In the genomic region with DNA sequence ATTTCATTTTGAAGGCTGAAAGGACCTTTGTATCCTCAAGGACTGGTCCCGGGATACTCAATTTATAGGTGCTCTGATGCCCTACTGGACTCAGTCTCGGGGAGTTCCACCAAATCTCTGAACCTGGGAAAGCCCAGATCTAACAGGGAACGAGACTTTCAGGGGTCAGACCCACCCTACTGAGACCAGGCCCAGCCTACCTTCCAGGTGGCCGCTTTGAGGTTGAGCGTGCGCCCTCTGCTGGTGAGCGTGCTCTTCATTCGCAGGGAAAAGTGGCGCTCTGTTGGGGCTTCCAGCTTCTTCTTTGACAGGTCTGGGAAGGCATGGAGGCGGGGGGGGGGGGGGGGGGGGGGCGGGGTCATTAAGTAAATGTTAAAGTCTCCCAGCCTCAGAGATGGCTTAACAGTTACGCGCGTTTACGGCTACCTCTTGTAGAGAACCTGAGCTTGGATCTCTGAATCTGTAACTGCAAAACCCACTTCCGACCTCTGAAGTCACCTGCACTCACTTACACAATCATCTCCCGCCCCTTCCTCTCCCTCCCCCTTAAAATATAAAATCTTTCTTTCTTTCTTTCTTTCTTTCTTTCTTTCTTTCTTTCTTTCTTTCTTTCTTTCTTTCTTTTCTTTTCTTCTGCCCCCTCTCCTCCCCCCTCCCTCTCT, we compare ENCODE assay signal across 8 mouse cellular contexts. TPM values are rescaled to one million over a fixed set of nuclear protein-coding genes. Genes with fewer than 3 reads are reported as not detected.
DNase-seq lines count a peak whose midpoint lies in the region; ATAC-seq and TF ChIP-seq lines count a peak whose summit lies in the region.

No protein-coding gene starts in this region.

- H3K36me3 ChIP-seq in limb, embryonic 10.5 days, result peaks cover 27% of the 10 kb centered on the region; the same call in 1 of the 2 replicates
- H3K36me3 ChIP-seq in midbrain, postnatal 0 days (ENCODE audit: insufficient read depth, low read length), result no peaks in the 10 kb centered on the region

- no peaks in the 10 kb centered on the region for H3K27me3 ChIP-seq in limb, embryonic 10.5 days (ENCODE audit: low read depth, poor library complexity, severe bottlenecking)
- H3K27me3 ChIP-seq in midbrain, postnatal 0 days (ENCODE audit: insufficient read depth, low read length), result no peaks in the 10 kb centered on the region

- H3K4me1 ChIP-seq in limb, embryonic 10.5 days, result peaks cover 4% of the 10 kb centered on the region
- no peaks in the 10 kb centered on the region for H3K4me1 ChIP-seq in midbrain, postnatal 0 days (ENCODE audit: insufficient read depth, low read length)

- intact Hi-C loops in left cerebral cortex, adult 2 months (cut with DNase I), result loop anchor here (2.0 kb wide), 1 partner anchor 48 kb away; no protein-coding TSS in a partner anchor
- intact Hi-C loops in heart, postnatal 10 days (cut with DNase I), result loop anchor here (1.0 to 2.0 kb wide), 2 partner anchors 44 to 48 kb away; no protein-coding TSS in a partner anchor

- 9% methylated on average over 15 of the region's 17 CpGs for WGBS in limb, embryonic 10.5 days
- WGBS in midbrain, postnatal 0 days, result 13% methylated on average over 15 of the region's 17 CpGs

- ATAC-seq in activated CD4-positive, CD25-positive, alpha-beta regulatory T cell, adult 4 months, result peak; percentile 67
- peak; percentile 39; the same call in 1 of the 2 replicates for ATAC-seq in midbrain, postnatal 0 days (ENCODE audit: low FRiP score)

- no peak overlapping the region for H3K4me2 ChIP-seq in midbrain, postnatal 0 days (ENCODE audit: low read depth, low read length, poor library complexity, severe bottlenecking)

- no peak overlapping the region for H3K9ac ChIP-seq in midbrain, postnatal 0 days (replicated peaks; ENCODE audit: low read length, poor library complexity, severe bottlenecking)

- peak; percentile 69 for TF ChIP-seq CTCF in left cerebral cortex, adult 2 months (IDR thresholded peaks at IDR 0.05)
- TF ChIP-seq CTCF in midbrain, postnatal 0 days (IDR thresholded peaks at IDR 0.05), result peak; percentile 74

- H3K9me3 ChIP-seq in limb, embryonic 10.5 days (replicated peaks), result no peaks in the 10 kb centered on the region
- H3K9me3 ChIP-seq in midbrain, postnatal 0 days (ENCODE audit: low read length), result no peaks in the 10 kb centered on the region

- H3K27ac ChIP-seq in left cerebral cortex, adult 2 months, result no peak overlapping the region
- H3K27ac ChIP-seq in limb, embryonic 10.5 days, result no peak overlapping the region
- H3K27ac ChIP-seq in midbrain, postnatal 0 days (ENCODE audit: low read depth, low read length), result no peak overlapping the region

- DNase-seq in left cerebral cortex, adult 2 months (ENCODE audit: extremely low spot score in 1 of 2, low spot score in 2 of 2), result peak; percentile 65 to 73
- no peak for DNase-seq in left cerebral cortex, adult 8-10 months (ENCODE audit: low spot score in 2 of 2)
- DNase-seq in embryo, embryonic 11 days, result peak; percentile 86
- DNase-seq in heart, postnatal 10 days, result peak; percentile 63 to 75
- peak; percentile 86 for DNase-seq in limb, embryonic 10.5 days (ENCODE audit: low spot score)
- DNase-seq in midbrain, postnatal 0 days (ENCODE audit: low spot score), result peak; percentile 55
- DNase-seq in thymus, postnatal 25 days, result peak; percentile 77

- H3K4me3 ChIP-seq in left cerebral cortex, adult 2 months, result no peak overlapping the region
- no peak overlapping the region for H3K4me3 ChIP-seq in limb, embryonic 10.5 days
- no peak overlapping the region for H3K4me3 ChIP-seq in midbrain, postnatal 0 days (ENCODE audit: low read depth, low read length)

RNA-seq across cellular contexts. Expression of a gene that starts 11.2 kb away (rescaled TPM):
- 10 to 100 TPM; 12.1 to 12.8 TPM for total RNA-seq in left cerebral cortex, adult 2 months (2021)
- total RNA-seq in left cerebral cortex, adult 8-10 months (2022), result 10 to 100 TPM in 1 of 4 experiments, 1 to 10 TPM in 3; 5.9 to 11.5 (median 8.9) TPM
- polyA plus RNA-seq in activated CD4-positive, CD25-positive, alpha-beta regulatory T cell, adult 4 months (2017; shearing (Covaris generic)), result under 1 TPM; 0.32 to 0.49 TPM
- 1 to 10 TPM; 1.5 to 7.1 TPM for total RNA-seq in heart, postnatal 10 days (2021)
- 5.9 and 7.4 TPM in 2 replicates for polyA plus RNA-seq in limb, embryonic 10.5 days (2016; fragmentation: Nextera tagmentation; extraction: Ambion mirVana)
- total RNA-seq in midbrain, postnatal 0 days (2014; rRNA removed), result 13.6 and 16.9 TPM in 2 replicates
- 2.0 and 2.7 TPM in 2 replicates for polyA plus RNA-seq in midbrain, postnatal 0 days (2015; fragmentation: Nextera tagmentation; extraction: Ambion mirVana)

RNA-seq across cellular contexts. Expression of a gene that starts 22.8 kb away (rescaled TPM):
- total RNA-seq in left cerebral cortex, adult 2 months (2021), result 1 to 10 TPM; 3.6 to 5.6 TPM
- 1 to 10 TPM; 4.4 to 6.5 (median 5.5) TPM for total RNA-seq in left cerebral cortex, adult 8-10 months (2022)
- polyA plus RNA-seq in activated CD4-positive, CD25-positive, alpha-beta regulatory T cell, adult 4 months (2017; shearing (Covaris generic)), result 1 to 10 TPM in 1 of 2 experiments, not detected in 1; 1.1 TPM
- under 1 TPM in 1 of 2 experiments, not detected in 1; 0.10 TPM for total RNA-seq in heart, postnatal 10 days (2021)
- polyA plus RNA-seq in limb, embryonic 10.5 days (2016; fragmentation: Nextera tagmentation; extraction: Ambion mirVana), result 0.05 and 0.06 TPM in 2 replicates
- 3.9 and 5.1 TPM in 2 replicates for total RNA-seq in midbrain, postnatal 0 days (2014; rRNA removed)
- polyA plus RNA-seq in midbrain, postnatal 0 days (2015; fragmentation: Nextera tagmentation; extraction: Ambion mirVana), result 6.8 and 7.6 TPM in 2 replicates

RNA-seq across cellular contexts. Expression of a gene that starts 23.3 kb away (rescaled TPM):
- 100 to 1,000 TPM; 163 to 168 TPM for total RNA-seq in left cerebral cortex, adult 2 months (2021)
- total RNA-seq in left cerebral cortex, adult 8-10 months (2022), result 100 to 1,000 TPM; 149 to 165 (median 157) TPM
- polyA plus RNA-seq in activated CD4-positive, CD25-positive, alpha-beta regulatory T cell, adult 4 months (2017; shearing (Covaris generic)), result 10 to 100 TPM; 49.6 to 63.3 TPM
- 100 to 1,000 TPM; 104 to 105 TPM for total RNA-seq in heart, postnatal 10 days (2021)
- polyA plus RNA-seq in limb, embryonic 10.5 days (2016; fragmentation: Nextera tagmentation; extraction: Ambion mirVana), result 149 and 158 TPM in 2 replicates
- 56.4 and 61.0 TPM in 2 replicates for total RNA-seq in midbrain, postnatal 0 days (2014; rRNA removed)
- polyA plus RNA-seq in midbrain, postnatal 0 days (2015; fragmentation: Nextera tagmentation; extraction: Ambion mirVana), result 144 and 145 TPM in 2 replicates

RNA-seq across cellular contexts. Expression of a gene that starts 58.6 kb away (rescaled TPM):
- total RNA-seq in left cerebral cortex, adult 2 months (2021), result 1 to 10 TPM; 2.2 to 2.4 TPM
- 1 to 10 TPM; 1.9 to 2.3 (median 2.1) TPM for total RNA-seq in left cerebral cortex, adult 8-10 months (2022)
- polyA plus RNA-seq in activated CD4-positive, CD25-positive, alpha-beta regulatory T cell, adult 4 months (2017; shearing (Covaris generic)), result under 1 TPM in 1 of 2 experiments, not detected in 1; 0.16 TPM
- 10 to 100 TPM; 15.6 to 18.0 TPM for total RNA-seq in heart, postnatal 10 days (2021)
- polyA plus RNA-seq in limb, embryonic 10.5 days (2016; fragmentation: Nextera tagmentation; extraction: Ambion mirVana), result 13.7 and 13.8 TPM in 2 replicates
- total RNA-seq in midbrain, postnatal 0 days (2014; rRNA removed), result 5.5 and 5.8 TPM in 2 replicates
- polyA plus RNA-seq in midbrain, postnatal 0 days (2015; fragmentation: Nextera tagmentation; extraction: Ambion mirVana), result 2.0 and 2.5 TPM in 2 replicates

Comparison
In these comparisons a context has a peak if more than half of its experiments do, and no peak if none do; other contexts are left out.
1. DNase-seq: peak in left cerebral cortex, adult 2 months (2 of 2), embryo, embryonic 11 days (single experiment), heart, postnatal 10 days (2 of 2), limb, embryonic 10.5 days (single experiment), midbrain, postnatal 0 days (single experiment) and thymus, postnatal 25 days (single experiment); none in left cerebral cortex, adult 8-10 months (0 of 2).